Mouse (Mus musculus): Measurements from ENCODE around the gene Clpsl2.

Gene Clpsl2

DNA sequence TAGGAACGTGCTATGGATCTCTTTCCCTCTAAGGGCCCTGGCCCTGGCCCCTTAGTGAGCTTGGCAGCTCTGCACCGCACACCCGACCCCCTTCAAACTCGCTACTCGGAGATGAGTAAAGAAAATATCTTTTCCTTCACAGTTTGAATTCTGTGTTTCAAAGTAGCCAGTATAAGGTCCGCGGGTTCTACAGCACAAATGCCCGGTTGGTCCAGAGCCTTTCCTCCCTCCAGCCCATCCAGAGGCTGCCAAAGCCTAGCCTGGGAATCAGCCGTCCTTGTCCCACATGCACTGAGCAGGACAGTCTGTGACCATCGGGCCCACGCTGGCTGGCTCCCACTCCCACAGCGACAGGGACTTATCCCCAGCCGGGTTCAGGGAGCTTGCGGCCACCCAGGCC is at the start of gene Clpsl2:
Clpsl2 (plus strand) TSS at position 301 of the 400 bp plus-strand sequence.
- DNase-seq (ENCODE audit: low spot score), result no peak

DNA sequence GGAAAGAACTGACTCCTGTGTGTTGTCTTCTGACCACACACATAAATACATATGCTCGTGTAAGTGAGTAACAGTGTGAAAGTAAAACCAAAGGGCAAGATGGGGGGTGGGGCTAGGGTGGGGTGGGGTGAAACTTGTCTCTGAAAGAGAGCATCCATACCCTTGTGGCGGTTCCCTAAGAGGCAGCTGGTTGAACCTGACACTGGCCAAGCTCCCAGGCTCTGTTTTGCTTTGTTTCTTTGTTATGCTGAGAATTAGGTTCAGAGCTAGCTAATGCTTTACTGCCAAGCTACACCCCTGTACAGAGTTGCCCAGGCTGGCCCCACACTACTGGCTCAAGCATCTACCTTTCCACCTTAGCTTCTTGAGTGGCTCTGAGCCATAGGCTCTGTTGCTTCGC is 48.7 kb upstream of the Clpsl2 start:
- DNase-seq (ENCODE audit: low spot score), result no peak

DNA sequence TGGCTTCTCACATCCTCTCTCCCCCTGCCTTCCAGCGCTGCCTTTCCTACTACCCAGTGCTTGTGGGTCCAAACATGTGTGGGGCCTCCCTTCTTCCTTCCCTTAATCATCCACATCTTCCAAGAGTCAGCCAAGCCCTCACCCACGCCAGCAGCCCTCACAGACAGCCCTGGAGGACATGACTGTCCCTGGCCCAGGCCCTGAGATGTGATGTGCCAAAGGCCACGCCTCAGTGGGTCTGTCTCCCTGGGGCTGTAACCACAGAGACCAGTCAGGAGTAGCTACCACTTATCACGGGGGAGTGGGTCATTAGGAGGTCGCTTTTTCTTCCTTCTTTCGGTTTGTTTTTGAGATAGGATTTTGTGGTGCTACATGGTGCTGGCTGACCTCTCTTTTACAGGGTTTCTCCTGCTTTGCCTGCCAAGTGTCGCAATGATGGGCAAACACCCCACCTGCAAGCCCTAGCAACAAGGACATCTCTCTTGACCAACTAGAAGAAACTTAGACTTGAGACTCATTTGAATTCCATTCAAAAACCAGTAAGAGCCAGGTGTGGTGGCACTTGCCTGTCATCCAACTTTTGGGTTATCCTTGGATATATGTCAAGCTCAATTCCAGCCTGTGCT is 46.9 kb upstream of the Clpsl2 start:
- no peak for DNase-seq (ENCODE audit: low spot score)

DNA sequence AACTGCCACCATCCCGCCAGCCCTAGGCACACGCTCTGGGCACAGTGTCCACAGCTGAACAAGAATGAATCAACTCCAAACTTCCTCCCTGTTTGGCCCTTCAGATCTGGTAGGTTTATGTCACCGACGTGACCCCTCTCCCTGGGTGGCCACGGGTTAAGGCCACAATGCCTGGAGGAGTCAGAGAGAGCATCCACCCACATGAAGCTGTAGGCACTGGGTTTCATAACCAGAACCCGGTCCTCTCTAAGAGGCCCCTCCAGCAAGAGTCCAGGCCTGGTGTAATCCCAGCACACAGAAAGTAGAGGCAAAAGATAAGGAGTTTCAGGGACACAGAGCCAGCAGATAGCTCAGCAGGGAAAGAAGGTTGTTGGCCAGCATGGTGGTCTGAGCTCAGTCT is 45.0 kb upstream of the Clpsl2 start:
- DNase-seq (ENCODE audit: low spot score), result no peak

DNA sequence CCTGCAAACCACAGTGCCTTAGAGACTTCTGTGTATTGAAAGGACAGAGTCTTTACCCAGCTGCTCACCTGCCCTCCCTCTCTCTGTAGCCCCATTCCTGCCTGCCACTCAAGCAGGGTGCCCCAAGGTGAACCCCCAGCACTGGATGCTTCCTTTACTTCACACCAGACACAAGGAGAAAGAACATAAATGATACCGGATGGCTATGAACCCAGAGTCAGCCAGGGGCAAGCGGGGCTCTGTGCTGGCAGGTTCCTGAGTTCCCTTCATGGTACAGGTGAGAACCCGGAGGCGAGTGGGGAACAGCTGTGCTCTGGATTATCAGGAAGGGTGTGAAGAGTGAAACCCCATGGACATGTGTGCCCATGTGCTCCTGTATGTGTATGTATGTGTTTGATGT is 43.6 kb upstream of the Clpsl2 start:
- DNase-seq (ENCODE audit: low spot score), result no peak

DNA sequence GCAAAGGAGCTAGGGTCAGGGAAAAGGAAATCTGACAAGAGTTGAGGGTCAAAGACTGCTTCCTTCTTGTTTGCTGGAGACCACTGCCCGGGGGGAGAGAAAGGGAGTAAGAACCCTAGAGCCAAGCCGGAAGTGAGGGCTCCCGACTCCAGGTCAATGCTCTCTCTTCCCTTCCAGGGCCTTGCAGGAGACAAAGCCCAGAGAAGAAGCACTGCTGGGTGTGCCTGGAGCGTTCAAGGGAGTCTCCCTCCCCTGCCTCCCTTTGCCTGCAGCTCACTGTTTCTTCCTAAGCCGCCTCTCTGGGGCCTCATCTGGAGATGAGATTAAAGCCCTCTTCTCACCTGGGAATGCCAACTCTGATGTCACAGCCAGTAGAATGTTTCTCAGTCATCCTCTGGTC is 42.3 kb upstream of the Clpsl2 start:
- no peak for DNase-seq (ENCODE audit: low spot score)

DNA sequence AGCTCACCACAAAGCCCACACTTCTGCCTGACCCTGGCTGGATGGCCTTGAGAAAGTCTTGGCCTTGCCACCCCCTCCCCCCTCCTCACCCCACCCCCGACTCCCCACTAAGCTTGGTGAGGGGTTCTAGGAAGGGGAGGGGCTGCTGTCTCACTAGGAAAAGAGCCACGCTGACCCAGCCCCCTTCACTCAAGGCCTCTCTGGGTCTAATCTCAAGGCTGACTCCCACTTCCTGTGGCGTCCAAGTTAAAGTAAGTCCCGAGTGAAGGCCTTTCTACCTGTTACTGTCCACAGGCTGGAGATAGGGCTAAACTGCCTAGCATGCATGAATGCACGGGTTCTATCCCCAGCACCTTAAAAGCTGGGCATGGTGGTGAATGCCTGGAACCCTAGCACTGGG is 41.7 kb upstream of the Clpsl2 start:
- DNase-seq (ENCODE audit: low spot score), result no peak

DNA sequence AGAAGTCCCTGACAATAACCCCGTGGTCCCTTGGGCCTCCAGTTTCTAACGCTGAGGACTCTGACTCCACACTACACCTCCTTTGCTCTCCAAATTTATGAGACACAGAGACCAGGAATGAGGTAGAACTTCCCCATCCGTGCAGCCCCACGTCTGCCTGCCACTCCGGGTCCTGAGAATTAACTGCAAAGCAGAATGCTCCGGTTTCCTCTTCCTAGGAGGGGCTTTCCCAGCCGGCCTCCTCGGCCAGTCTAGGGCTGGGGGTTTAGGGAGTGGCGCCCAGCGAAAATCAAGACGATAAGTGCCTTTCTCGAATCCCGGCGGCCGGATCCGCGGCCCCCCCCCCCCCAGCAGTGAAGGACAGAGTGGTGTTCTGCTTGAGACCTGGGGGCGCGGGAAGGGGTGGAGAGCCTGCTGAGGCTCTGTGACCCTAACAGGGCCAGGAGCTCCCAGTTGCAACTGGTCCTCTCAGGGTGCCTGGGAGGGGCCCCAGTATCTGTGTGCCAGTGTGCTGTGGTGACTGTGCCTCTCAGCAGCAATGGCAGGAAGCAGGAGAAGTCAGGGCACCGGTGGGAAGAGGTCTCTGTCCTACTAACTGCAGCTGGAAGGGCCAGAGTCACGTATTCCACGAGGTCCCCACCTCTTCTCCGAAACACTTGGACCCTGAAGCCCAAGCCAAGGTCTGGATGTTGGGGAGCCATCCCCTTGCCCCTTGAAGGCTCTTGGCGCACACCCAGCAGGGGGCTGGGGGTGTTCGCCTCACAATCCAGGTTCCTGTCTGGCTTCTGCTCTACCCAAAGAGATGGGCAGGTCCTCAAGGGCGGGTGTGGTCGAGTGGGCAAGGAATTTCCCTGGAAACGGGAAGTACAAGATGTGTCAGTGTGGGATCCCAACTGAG is 38.5 kb upstream of the Clpsl2 start:
- no peak for DNase-seq (ENCODE audit: low spot score)

DNA sequence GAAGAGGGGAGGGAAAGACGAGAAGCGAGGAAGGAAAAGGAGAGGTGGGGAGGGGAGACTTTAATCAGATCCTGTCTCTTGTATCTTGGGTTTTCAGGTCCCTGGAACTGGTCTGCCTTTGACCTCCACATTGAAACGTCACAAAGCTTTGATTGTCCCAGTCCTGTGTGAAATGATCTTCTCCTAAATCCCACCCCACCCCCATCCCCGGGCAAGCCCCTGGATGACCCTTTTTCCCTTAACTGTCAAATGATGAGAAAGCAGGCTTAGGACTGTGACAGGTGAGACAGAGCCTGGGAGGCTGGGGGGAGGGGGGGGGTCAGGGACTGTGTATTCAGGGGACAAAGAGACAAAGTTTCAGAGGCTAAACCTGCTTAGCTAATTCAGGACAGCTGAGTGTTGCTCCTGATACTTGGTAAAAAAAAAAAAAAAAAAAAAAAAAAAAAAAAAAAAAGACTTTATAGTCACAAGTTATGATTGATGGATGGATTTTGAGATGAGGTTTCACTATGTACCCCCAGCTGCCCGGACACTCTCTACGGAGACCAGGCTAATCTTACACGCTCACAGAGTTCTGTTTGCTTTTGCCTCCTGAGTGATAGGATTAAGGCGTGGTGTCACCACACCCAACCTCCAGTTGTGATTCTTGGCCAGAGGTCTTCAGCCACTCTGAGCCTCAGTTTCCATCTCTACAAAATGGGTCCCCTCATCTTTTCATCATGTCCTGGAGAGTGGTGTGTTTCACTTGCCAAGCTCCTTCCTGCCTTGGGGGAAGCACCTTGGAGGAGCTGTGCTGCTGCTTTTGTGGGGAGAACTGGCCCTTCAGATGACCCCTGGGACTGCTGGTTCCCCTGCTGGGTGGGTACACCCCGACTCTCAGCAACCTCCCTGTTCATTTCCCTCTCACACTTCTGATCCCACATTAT is 37.3 kb upstream of the Clpsl2 start:
- DNase-seq (ENCODE audit: low spot score), result no peak

DNA sequence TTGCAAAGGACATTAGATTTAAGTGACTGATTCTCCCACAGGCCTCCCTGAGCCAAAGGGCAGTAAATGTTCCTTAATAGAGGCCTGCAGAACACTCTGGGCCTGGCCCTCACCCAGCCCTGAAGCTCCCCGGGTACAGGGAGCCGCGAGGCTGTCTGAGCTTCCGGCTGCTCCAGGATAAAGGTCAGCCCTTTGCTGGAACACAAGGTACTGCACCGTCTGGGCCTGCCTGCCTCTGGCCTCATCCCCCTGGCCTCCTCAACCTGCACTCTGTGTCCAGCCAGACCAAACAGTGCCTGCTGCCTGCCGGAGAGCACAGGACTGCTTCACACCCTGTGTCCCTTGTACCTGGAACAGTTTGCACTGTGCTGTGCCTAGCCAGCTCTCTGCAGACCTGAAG is 36.5 kb upstream of the Clpsl2 start:
- peak; percentile 49 for DNase-seq (ENCODE audit: low spot score)

DNA sequence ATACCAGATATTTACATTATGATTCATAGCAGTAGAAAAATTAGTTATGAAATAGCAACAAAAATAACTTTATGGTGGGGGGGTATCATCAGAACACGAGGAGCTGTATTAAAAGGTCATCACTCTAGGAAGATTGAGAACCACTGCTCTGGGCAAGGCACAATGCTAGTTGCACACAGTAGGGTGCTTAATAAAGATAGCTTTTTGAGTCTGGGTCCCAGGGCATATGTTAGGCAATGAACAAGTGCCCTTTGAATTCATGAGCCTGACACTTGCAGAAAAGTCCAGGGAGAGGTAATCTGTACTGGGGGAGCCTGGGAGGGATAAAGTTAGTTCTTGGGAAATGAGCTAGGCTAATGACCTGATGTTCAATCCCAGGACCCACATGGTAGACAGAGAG is 35.9 kb upstream of the Clpsl2 start:
- no peak for DNase-seq (ENCODE audit: low spot score)

DNA sequence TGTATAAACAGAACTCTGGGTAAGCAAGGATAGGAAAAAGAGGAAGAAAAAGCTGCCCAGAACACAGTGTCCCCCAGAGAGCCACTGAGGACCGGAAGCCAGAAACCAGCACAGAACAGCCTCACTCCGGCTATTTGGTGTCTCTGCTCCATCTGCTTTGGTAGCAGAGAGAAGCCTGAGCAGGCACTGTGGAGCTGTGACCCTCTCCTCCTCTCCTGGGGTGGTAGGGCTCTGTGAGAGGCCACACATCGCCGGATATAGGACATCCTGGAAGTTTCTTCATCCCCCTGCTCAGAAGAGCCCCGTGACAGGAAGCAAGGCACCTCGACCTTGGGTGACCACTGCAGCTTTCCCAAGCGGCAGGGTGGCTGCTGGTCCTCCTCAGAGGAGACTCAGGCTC is 35.4 kb upstream of the Clpsl2 start:
- no peak for DNase-seq (ENCODE audit: low spot score)

DNA sequence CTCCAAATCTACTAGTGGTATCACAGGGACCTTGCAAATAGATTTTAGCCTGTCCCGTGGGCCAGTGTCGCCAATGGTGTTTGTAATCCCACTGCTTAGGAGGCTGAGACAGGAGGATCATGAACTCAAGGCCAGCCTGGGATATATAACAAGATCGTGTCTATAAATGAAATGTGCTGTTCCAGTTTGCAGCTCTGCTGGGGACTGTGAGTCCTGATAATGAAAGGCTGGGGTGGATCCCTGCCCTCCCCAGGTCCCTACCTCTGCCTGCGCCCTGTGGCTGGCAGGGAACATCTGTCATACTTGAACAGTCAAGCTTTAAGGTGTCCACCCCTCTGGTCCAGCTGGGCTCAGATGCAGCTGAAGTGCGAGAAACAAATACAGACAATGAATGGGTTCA is 34.7 kb upstream of the Clpsl2 start:
- no peak for DNase-seq (ENCODE audit: low spot score)

DNA sequence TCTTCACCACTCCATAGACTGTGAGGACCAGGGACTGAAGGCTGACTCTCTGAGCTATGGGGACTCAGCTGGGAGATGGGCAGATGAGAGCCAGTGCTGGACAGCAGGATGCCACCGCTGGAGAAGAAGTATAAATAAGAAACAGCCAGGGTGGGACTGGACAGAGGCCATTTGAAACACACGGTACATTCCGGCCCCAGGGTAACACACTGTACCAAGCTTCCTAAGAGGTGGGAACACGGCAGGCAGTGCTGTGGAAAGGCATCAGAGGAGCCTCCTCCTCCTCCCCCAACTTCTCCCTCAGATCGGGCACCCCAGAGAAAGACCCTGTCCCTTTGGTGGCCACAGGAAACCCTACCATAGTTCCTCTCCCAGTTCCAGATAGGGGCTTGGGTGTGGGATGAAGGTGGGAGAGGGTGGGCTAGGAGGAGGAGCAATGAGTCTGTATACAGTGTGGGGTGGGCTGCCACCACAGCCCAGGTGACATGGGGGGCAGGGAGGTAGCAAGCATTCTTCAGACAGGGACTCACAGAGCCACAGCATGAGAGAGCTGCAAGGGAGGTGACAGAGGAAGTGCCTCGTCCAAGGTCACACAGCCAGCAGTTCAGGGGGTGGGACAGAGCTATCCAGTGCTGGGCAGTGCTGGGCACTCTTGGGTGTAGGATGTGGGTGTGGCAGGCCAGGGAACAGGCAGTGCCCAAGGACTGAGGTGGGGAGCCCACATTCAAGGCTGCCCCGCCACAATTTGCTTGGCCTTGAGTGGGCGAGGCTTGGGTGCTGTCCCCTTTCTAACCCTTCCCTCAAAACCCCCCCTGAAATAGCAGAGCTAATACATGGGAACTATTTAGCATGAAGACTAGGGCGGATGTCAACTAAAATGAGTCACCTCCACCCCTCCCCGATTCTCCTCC is 33.5 kb upstream of the Clpsl2 start:
- no peak for DNase-seq (ENCODE audit: low spot score)

DNA sequence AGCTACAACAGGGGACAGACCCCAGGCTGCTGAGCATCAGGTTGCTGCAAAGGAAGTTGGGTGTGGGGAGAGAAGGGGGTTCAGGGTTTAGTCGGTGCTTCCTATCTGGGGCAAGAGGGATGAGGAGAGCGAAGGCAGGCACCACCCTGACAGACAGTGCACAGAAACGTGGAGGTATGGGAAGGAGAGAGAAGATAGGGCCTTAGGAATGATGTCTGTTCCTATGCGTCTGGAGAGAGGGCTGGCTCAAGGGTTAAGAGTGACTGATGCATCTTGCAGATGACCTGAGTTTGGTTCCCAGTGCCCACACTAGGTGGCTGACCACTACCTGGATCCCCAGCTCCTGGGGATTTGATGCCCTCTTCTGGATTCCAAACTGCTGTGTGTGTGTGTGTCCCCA is 32.3 kb upstream of the Clpsl2 start:
- DNase-seq (ENCODE audit: low spot score), result no peak

DNA sequence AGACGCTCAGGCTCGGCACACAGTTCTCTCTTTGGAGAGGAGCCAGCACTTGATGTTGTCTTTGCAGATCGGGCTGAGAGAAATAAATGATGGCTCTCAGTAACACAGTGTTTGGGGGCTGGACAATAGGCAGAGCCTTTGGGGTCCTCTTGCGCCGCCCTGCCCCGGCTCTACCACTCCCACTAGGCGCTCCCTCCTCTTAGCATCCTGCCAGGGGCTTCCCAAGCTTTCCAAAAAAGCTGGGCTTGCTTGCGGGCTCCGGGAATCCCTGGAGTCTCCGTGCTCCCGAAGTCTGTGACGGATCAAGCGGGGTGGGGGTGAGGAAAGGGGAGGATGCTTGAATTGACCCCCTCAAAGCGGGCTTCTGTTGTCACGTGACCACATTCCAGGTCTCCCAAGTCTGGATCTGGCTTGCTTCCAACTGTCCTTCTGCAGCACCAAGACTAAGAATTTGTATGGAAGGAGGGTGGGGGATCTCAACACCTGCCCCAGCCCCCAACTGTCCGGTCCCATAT is 31.7 kb upstream of the Clpsl2 start, which contains the start of gene Fkbp5:
Fkbp5 (minus strand) TSS at position 87 of the 515 bp plus-strand sequence.
- DNase-seq (ENCODE audit: low spot score), result no peak

DNA sequence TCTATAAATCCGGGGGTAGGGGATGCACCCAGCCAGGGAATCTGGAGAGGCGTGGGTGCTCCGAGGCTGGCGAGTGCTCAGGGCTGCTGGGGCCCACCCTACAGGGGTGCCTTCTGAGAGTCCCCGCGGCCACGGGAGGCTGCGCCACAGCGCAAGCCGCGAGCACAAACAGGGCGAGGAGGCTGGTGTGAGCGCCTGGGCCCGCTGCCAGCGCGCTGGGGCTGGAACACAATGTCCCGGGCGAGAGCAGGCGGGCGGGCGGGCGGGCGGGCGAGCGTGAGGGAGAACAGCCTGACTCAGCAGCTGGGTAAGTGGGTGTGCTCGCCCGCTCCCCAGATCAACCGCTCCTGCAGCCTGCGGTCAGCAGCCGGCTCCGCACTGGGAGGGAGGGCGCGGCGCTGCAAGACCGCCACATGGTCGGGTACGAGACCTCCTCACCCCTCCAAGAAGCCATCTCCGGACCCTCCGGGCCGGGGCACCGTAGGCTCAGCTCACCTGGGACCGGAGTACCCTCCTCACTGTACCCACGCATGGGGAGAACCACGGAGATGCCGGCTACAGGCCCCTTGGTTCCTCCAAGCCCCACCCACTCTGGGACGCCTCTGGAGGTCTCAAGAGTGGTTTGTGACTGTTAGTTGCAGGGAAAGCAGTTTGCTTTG is 31.1 kb upstream of the Clpsl2 start:
- no peak for DNase-seq (ENCODE audit: low spot score)

DNA sequence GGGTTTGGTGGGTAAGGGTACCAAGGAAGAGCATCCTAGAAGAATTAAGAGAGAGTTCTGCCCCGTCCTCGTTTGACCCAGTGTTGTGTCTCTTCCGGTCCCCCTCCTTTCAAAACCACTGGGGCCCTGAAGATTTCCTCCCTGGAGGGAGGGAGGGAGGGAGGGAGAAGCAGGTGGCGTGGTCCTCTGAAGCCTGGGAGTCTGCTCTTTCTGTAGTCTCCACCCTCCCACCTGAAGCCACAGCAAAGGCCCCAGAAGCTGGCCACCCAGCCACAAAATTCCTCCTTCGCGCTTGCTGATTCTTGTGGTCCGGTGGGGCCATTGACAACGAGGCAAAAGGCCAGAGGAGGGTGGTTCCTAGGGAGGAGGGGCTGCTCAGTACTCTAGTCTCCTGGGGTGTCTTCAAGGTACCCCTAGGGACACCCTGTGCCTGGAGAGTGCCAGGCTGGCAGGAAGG is 30.6 kb upstream of the Clpsl2 start:
- no peak for DNase-seq (ENCODE audit: low spot score)

DNA sequence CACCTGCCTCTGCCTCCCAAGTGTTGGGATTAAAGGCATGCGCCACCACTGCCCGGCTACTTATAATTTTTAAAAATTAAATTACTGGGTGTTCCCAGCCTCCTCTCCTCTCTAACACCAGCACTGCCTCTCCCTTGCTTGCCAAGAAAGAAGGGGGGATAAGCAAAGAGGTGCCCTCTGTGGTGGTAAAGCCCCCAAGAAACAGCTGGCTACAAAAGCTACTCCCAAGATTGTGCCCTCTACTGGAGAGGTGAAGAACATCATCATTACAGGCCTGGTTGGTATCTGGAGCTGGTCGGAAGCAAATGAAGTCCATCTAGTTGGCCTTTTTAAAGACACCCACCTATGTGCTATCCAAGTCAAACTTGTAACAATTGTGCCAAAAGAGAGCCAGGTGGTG is 29.4 kb upstream of the Clpsl2 start:
- no peak for DNase-seq (ENCODE audit: low spot score)

DNA sequence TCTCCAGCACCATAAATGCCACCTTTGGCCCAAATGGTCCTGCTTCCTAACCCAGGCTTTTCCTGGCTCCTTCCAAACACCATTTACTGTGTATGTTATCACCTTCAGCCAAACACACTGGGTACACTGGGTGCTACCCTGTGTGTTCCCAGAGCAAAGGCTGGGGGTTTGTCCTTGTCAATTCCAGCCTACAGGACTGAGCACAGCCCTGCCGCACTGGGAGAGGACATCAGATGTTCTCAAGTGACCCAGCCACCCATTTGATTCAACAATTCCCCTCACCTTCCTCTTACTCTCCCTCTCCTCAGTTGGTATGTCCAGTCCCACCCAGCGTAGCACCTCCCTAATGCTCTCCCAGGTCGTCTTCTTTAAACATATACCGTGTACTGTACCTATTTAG is 28.6 kb upstream of the Clpsl2 start:
- no peak for DNase-seq (ENCODE audit: low spot score)

Data from yolk sac, embryonic 10.5 days (tissue).